Mouse (Mus musculus): ENCODE data around the gene Pfn1. TPM values are rescaled to one million over a fixed set of nuclear protein-coding genes. Genes with fewer than 3 reads are reported as not detected.

Gene Pfn1
- total RNA-seq, 2 experiments from 2014 or later: 193 to 414 TPM

GRCm38 (mm10) chr11:70608381-70609066 lies 45.9 kb downstream of the Pfn1 start:
- no peak for ATAC-seq (replicated peaks; ENCODE audit: low FRiP score, poor library complexity, severe bottlenecking)

DNA sequence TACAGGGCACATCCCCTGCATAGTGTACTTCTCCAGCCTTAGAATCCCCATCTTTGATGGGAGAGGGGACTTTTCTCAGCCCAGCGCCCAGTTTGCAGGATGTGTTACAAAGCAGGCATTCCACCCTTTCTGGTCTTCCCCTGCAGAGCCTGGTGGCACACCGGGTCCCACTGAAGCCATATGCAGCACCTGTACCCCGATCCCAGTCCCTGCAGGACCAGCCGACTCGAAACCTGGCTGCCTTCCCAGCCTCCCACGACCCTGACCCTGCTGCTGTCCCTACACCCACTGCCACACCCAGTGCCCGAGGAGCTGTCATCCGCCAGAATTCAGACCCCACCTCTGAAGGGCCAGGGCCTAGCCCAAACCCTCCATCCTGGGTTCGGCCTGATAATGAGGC lies 46.8 kb downstream of the Pfn1 start:
- no peak for ATAC-seq (replicated peaks; ENCODE audit: low FRiP score, poor library complexity, severe bottlenecking)

DNA sequence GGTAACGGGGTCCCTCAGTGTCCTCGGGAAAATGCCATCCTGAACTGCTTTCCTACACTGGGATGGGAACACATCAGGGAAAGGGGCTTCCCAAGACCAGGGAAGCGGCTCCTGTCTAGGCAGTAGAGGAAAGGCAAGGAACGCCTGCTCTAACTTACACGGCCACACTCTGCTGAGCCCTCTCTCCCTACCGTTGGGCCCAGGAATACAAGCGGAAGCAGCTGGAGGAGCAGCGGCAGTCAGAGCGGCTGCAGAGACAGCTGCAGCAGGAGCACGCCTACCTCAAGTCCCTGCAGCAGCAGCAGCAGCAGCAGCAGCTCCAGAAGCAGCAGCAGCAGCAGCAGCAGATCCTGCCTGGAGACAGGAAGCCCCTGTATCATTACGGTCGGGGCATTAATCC lies 47.7 kb downstream of the Pfn1 start:
- no peak for ATAC-seq (replicated peaks; ENCODE audit: low FRiP score, poor library complexity, severe bottlenecking)

GRCm38 (mm10) chr11:70605024-70605566 lies 49.3 kb downstream of the Pfn1 start:
- peak; percentile 66 for ATAC-seq (replicated peaks; ENCODE audit: low FRiP score, poor library complexity, severe bottlenecking)

Other genes starting within 250 kb of the Pfn1 start
- gene Pelp1, start 244.6 kb downstream of the Pfn1 start, total RNA-seq (2015; ENCODE audit: low replicate concordance): 1.7 and 9.4 TPM in 2 replicates
- gene Pelp1, start 244.6 kb downstream of the Pfn1 start, total RNA-seq (2017; ENCODE audit: low replicate concordance): 1.1 and 3.6 TPM in 2 replicates
- 37.4 and 64.9 TPM in 2 replicates for gene Arrb2, start 222.0 kb downstream of the Pfn1 start, total RNA-seq (2015; ENCODE audit: low replicate concordance)
- gene Arrb2, start 222.0 kb downstream of the Pfn1 start, total RNA-seq (2017; ENCODE audit: low replicate concordance): 37.1 and 38.1 TPM in 2 replicates
- gene Med11, start 202.7 kb downstream of the Pfn1 start, total RNA-seq (2015; ENCODE audit: low replicate concordance): 11.5 and 20.5 TPM in 2 replicates
- 5.4 and 6.2 TPM in 2 replicates for gene Med11, start 202.7 kb downstream of the Pfn1 start, total RNA-seq (2017; ENCODE audit: low replicate concordance)
- gene Zmynd15, start 195.2 kb downstream of the Pfn1 start, total RNA-seq (2015; ENCODE audit: low replicate concordance): not detected in 2 replicates
- not detected in 2 replicates for gene Zmynd15, start 195.2 kb downstream of the Pfn1 start, total RNA-seq (2017; ENCODE audit: low replicate concordance)
- not detected in 2 replicates for gene Cxcl16, start 194.7 kb downstream of the Pfn1 start, total RNA-seq (2015; ENCODE audit: low replicate concordance)
- gene Cxcl16, start 194.7 kb downstream of the Pfn1 start, total RNA-seq (2017; ENCODE audit: low replicate concordance): not detected in 2 replicates
- gene Tm4sf5, start 149.4 kb downstream of the Pfn1 start, total RNA-seq (2015; ENCODE audit: low replicate concordance): not detected in 2 replicates
- gene Tm4sf5, start 149.4 kb downstream of the Pfn1 start, total RNA-seq (2017; ENCODE audit: low replicate concordance): not detected in 2 replicates
- gene Vmo1, start 140.0 kb downstream of the Pfn1 start, total RNA-seq (2015; ENCODE audit: low replicate concordance): not detected in 2 replicates
- gene Vmo1, start 140.0 kb downstream of the Pfn1 start, total RNA-seq (2017; ENCODE audit: low replicate concordance): not detected in 2 replicates
- gene Gltpd2, start 135.4 kb downstream of the Pfn1 start, total RNA-seq (2015; ENCODE audit: low replicate concordance): not detected in 2 replicates
- not detected in 2 replicates for gene Gltpd2, start 135.4 kb downstream of the Pfn1 start, total RNA-seq (2017; ENCODE audit: low replicate concordance)
- 33.4 and 43.5 TPM in 2 replicates for gene Psmb6, start 129.3 kb downstream of the Pfn1 start, total RNA-seq (2015; ENCODE audit: low replicate concordance)
- 55.5 and 62.5 TPM in 2 replicates for gene Psmb6, start 129.3 kb downstream of the Pfn1 start, total RNA-seq (2017; ENCODE audit: low replicate concordance)
- gene Gm40193, start 121.7 kb downstream of the Pfn1 start, total RNA-seq (2015; ENCODE audit: low replicate concordance): not detected in 2 replicates
- gene Gm40193, start 121.7 kb downstream of the Pfn1 start, total RNA-seq (2017; ENCODE audit: low replicate concordance): not detected in 2 replicates
- 0.42 TPM in 1 of 2 replicates, not detected in the other for gene Pld2, start 114.6 kb downstream of the Pfn1 start, total RNA-seq (2015; ENCODE audit: low replicate concordance)
- not detected in 2 replicates for gene Pld2, start 114.6 kb downstream of the Pfn1 start, total RNA-seq (2017; ENCODE audit: low replicate concordance)
- gene Mink1, start 91.8 kb downstream of the Pfn1 start, total RNA-seq (2015; ENCODE audit: low replicate concordance): 3.6 and 6.0 TPM in 2 replicates
- 0.98 and 1.3 TPM in 2 replicates for gene Mink1, start 91.8 kb downstream of the Pfn1 start, total RNA-seq (2017; ENCODE audit: low replicate concordance)
- gene 4930544D05Rik, start 38.8 kb downstream of the Pfn1 start, total RNA-seq (2015; ENCODE audit: low replicate concordance): not detected in 2 replicates
- gene 4930544D05Rik, start 38.8 kb downstream of the Pfn1 start, total RNA-seq (2017; ENCODE audit: low replicate concordance): not detected in 2 replicates
- gene Chrne, start 35.4 kb downstream of the Pfn1 start, total RNA-seq (2015; ENCODE audit: low replicate concordance): not detected in 2 replicates
- not detected in 2 replicates for gene Chrne, start 35.4 kb downstream of the Pfn1 start, total RNA-seq (2017; ENCODE audit: low replicate concordance)
- 0.84 TPM in 1 of 2 replicates, not detected in the other for gene Gp1ba, start 15.5 kb downstream of the Pfn1 start, total RNA-seq (2015; ENCODE audit: low replicate concordance)
- gene Gp1ba, start 15.5 kb downstream of the Pfn1 start, total RNA-seq (2017; ENCODE audit: low replicate concordance): 0.42 TPM in 1 of 2 replicates, not detected in the other
- 146 and 222 TPM in 2 replicates for gene Rnf167, start 7.4 kb downstream of the Pfn1 start, total RNA-seq (2015; ENCODE audit: low replicate concordance)
- gene Rnf167, start 7.4 kb downstream of the Pfn1 start, total RNA-seq (2017; ENCODE audit: low replicate concordance): 217 and 308 TPM in 2 replicates
- 17.1 and 20.1 TPM in 2 replicates for gene Slc25a11, start 7.2 kb downstream of the Pfn1 start, total RNA-seq (2015; ENCODE audit: low replicate concordance)
- gene Slc25a11, start 7.2 kb downstream of the Pfn1 start, total RNA-seq (2017; ENCODE audit: low replicate concordance): 16.2 and 16.6 TPM in 2 replicates
- gene Eno3, start 2.6 kb upstream of the Pfn1 start, total RNA-seq (2015; ENCODE audit: low replicate concordance): 1.5 and 2.9 TPM in 2 replicates
- 3.3 and 6.0 TPM in 2 replicates for gene Eno3, start 2.6 kb upstream of the Pfn1 start, total RNA-seq (2017; ENCODE audit: low replicate concordance)
- gene Spag7, start 14.8 kb upstream of the Pfn1 start, total RNA-seq (2015; ENCODE audit: low replicate concordance): 10.6 and 31.3 TPM in 2 replicates
- gene Spag7, start 14.8 kb upstream of the Pfn1 start, total RNA-seq (2017; ENCODE audit: low replicate concordance): 21.4 and 25.6 TPM in 2 replicates
- 2.9 and 5.4 TPM in 2 replicates for gene Camta2, start 33.5 kb upstream of the Pfn1 start, total RNA-seq (2015; ENCODE audit: low replicate concordance)
- 0.77 and 1.5 TPM in 2 replicates for gene Camta2, start 33.5 kb upstream of the Pfn1 start, total RNA-seq (2017; ENCODE audit: low replicate concordance)
- gene Inca1, start 45.5 kb upstream of the Pfn1 start, total RNA-seq (2015; ENCODE audit: low replicate concordance): not detected in 2 replicates
- not detected in 2 replicates for gene Inca1, start 45.5 kb upstream of the Pfn1 start, total RNA-seq (2017; ENCODE audit: low replicate concordance)
- 0.58 and 1.3 TPM in 2 replicates for gene Kif1c, start 45.9 kb upstream of the Pfn1 start, total RNA-seq (2015; ENCODE audit: low replicate concordance)
- 2.4 and 2.8 TPM in 2 replicates for gene Kif1c, start 45.9 kb upstream of the Pfn1 start, total RNA-seq (2017; ENCODE audit: low replicate concordance)
- gene Zfp3, start 109.6 kb upstream of the Pfn1 start, total RNA-seq (2015; ENCODE audit: low replicate concordance): 5.0 TPM in 1 of 2 replicates, not detected in the other
- not detected in 2 replicates for gene Zfp3, start 109.6 kb upstream of the Pfn1 start, total RNA-seq (2017; ENCODE audit: low replicate concordance)
- gene Scimp, start 157.9 kb upstream of the Pfn1 start, total RNA-seq (2015; ENCODE audit: low replicate concordance): not detected in 2 replicates
- gene Scimp, start 157.9 kb upstream of the Pfn1 start, total RNA-seq (2017; ENCODE audit: low replicate concordance): not detected in 2 replicates
- 5.2 and 10.0 TPM in 2 replicates for gene Rabep1, start 190.1 kb upstream of the Pfn1 start, total RNA-seq (2015; ENCODE audit: low replicate concordance)
- 10.8 and 19.2 TPM in 2 replicates for gene Rabep1, start 190.1 kb upstream of the Pfn1 start, total RNA-seq (2017; ENCODE audit: low replicate concordance)